Comparison of ENCODE assay signal across 8 mouse cellular contexts in genomic region chr17:24469910-24470602, GRCm38 (mm10). TPM values are rescaled to one million over a fixed set of nuclear protein-coding genes. Genes with fewer than 3 reads are reported as not detected.
DNase-seq lines count a peak whose midpoint lies in the region; ATAC-seq and TF ChIP-seq lines count a peak whose summit lies in the region.

TSS of gene E4f1 (minus strand) at chr17:24470313.
TSS of gene Pgp (plus strand) at chr17:24470392.

- DNase-seq in ZHBTc4 (ENCODE audit: low read depth, low spot score) = peak; percentile 99
- peak; percentile 99 for DNase-seq in gastrocnemius, adult 2 months
- DNase-seq in hindbrain, postnatal 0 days (ENCODE audit: low spot score) = peak; percentile 100
- DNase-seq in left cerebral cortex, adult 2 months (ENCODE audit: extremely low spot score in 1 of 2, low spot score in 2 of 2) = peak; percentile 98 to 99
- DNase-seq in right cerebral cortex, adult 2 months (ENCODE audit: low spot score in 2 of 2) = peak; percentile 99 to 100
- peak; percentile 99 for DNase-seq in urinary bladder, postnatal 14 days (ENCODE audit: low spot score)

- intact Hi-C loops in gastrocnemius, adult 2 months (cut with DNase I) = loop anchor here (2.0 kb wide), 1 partner anchor 15 kb away; no protein-coding TSS in a partner anchor
- intact Hi-C loops in left cerebral cortex, adult 2 months (cut with DNase I) = no loop called here

- no peaks in the 10 kb centered on the region for H3K27me3 ChIP-seq in hindbrain, postnatal 0 days (ENCODE audit: insufficient read depth, low read length)

- H3K4me3 ChIP-seq in gastrocnemius, adult 2 months = peak within 1 kb of the TSS; percentile 91
- H3K4me3 ChIP-seq in hindbrain, postnatal 0 days (ENCODE audit: low read length) = peak within 1 kb of the TSS; percentile 79
- H3K4me3 ChIP-seq in left cerebral cortex, adult 2 months = peak within 1 kb of the TSS; percentile 81

- H3K4me2 ChIP-seq in hindbrain, postnatal 0 days (ENCODE audit: low read depth, low read length) = peak within 1 kb of the TSS; percentile 97

- peak within 1 kb of the TSS; percentile 95 for H3K27ac ChIP-seq in gastrocnemius, adult 2 months
- H3K27ac ChIP-seq in hindbrain, postnatal 0 days = peak within 1 kb of the TSS; percentile 92
- peak within 1 kb of the TSS; percentile 92 for H3K27ac ChIP-seq in left cerebral cortex, adult 2 months

- no peaks in the 10 kb centered on the region for H3K9me3 ChIP-seq in hindbrain, postnatal 0 days (ENCODE audit: low read length)

- TF ChIP-seq CTCF in gastrocnemius, adult 2 months (IDR thresholded peaks at IDR 0.05) = no peak
- TF ChIP-seq CTCF in hindbrain, postnatal 0 days (IDR thresholded peaks at IDR 0.05; ENCODE audit: low read depth) = no peak
- no peak; the same call in 1 of the 2 replicates for TF ChIP-seq CTCF in left cerebral cortex, adult 2 months (IDR thresholded peaks at IDR 0.05)

- H3K36me3 ChIP-seq in hindbrain, postnatal 0 days (ENCODE audit: insufficient read depth, low read length) = peaks cover 8% of the 10 kb centered on the region; the same call in 1 of the 2 replicates

- peak within 1 kb of the TSS; percentile 80 for H3K9ac ChIP-seq in hindbrain, postnatal 0 days (replicated peaks; ENCODE audit: low read length)

- under 1% methylated on average over 63 of the region's 75 CpGs for WGBS in hindbrain, postnatal 0 days

- peak; percentile 94 for ATAC-seq in common myeloid progenitor, adult 5-6 weeks (replicated peaks; ENCODE audit: low read depth, poor library complexity, severe bottlenecking)
- ATAC-seq in hindbrain, postnatal 0 days = peak; percentile 96
- ATAC-seq in megakaryocyte, adult 5-6 weeks (ENCODE audit: poor library complexity, severe bottlenecking) = peak; percentile 96

- peaks cover 18% of the 10 kb centered on the region for H3K4me1 ChIP-seq in hindbrain, postnatal 0 days (ENCODE audit: insufficient read depth, low read length)

RNA-seq across cellular contexts. Expression of gene E4f1, which starts in this region (rescaled TPM):
- 10.0 and 15.2 TPM in 2 replicates for total RNA-seq in common myeloid progenitor, adult 5-6 weeks (2017)
- 10 to 100 TPM; 11.4 to 16.5 TPM for total RNA-seq in gastrocnemius, adult 2 months (2021)
- 32.4 and 36.3 TPM in 2 replicates for total RNA-seq in hindbrain, postnatal 0 days (2014; rRNA removed)
- polyA plus RNA-seq in hindbrain, postnatal 0 days (2015; fragmentation: Nextera tagmentation; extraction: Ambion mirVana) = 28.0 and 33.5 TPM in 2 replicates
- 10 to 100 TPM; 37.7 to 41.7 TPM for total RNA-seq in left cerebral cortex, adult 2 months (2021)
- total RNA-seq in megakaryocyte, adult 5-6 weeks (2015) = 20.7 and 27.5 TPM in 2 replicates
- 14.2 and 14.5 TPM in 2 replicates for total RNA-seq in megakaryocyte, adult 5-6 weeks (2017)

RNA-seq across cellular contexts. Expression of gene Pgp, which starts in this region (rescaled TPM):
- total RNA-seq in common myeloid progenitor, adult 5-6 weeks (2017) = 21.6 and 23.5 TPM in 2 replicates
- 10 to 100 TPM; 50.8 to 56.3 TPM for total RNA-seq in gastrocnemius, adult 2 months (2021)
- 71.7 and 74.1 TPM in 2 replicates for total RNA-seq in hindbrain, postnatal 0 days (2014; rRNA removed)
- polyA plus RNA-seq in hindbrain, postnatal 0 days (2015; fragmentation: Nextera tagmentation; extraction: Ambion mirVana) = 94.1 and 97.6 TPM in 2 replicates
- 10 to 100 TPM; 65.8 to 69.6 TPM for total RNA-seq in left cerebral cortex, adult 2 months (2021)
- total RNA-seq in megakaryocyte, adult 5-6 weeks (2015) = 20.7 and 25.5 TPM in 2 replicates
- total RNA-seq in megakaryocyte, adult 5-6 weeks (2017) = 14.5 and 14.6 TPM in 2 replicates

Comparison
In these comparisons a context has a peak if more than half of its experiments do, and no peak if none do; other contexts are left out.
1. Peak in every context shown above with its lines: DNase-seq, ATAC-seq, H3K4me3 ChIP-seq and H3K27ac ChIP-seq.